ENCODE assay signal across 9 mouse cellular contexts in the genomic region with DNA sequence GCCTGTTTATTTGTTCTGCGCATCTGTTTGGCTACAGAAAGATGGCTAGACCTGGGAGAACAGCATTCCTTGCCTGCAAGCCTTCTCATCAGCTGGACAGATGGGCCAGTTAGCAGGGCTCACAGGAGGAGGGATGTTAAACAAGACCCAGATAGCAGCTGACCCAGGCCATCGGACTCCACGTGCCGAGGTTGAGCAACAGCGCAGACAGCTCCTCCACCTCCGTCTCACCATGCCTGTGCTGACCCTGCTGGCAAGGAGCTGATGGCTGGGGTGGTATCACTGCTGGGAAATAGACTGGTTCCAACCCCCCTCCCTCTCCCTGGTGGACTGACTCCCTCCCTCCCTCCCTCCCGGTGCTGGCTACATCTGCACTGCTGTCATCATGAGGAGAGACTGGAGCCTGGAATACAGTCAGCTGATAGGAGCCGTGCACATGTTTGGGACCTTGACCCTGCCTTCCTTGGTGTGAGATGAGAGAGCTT.
DNase-seq lines count a peak whose midpoint lies in the region; ATAC-seq lines count a peak whose summit lies in the region.
"Had no signal": no experiment of that assay in that cellular context is flagged by ENCODE, and none has a peak within 500 bp of the region (broad histone marks: within the 10 kb centered on the region; RNA-seq: fewer than 3 reads in every experiment).

No protein-coding gene starts in this region.

- 23% methylated on average over 8 of the region's 8 CpGs for WGBS in heart, embryonic 14.5 days

- no peak overlapping the region for H3K9ac ChIP-seq in heart, embryonic 14.5 days (ENCODE audit: low read length)
- H3K9ac ChIP-seq: embryonic facial prominence, embryonic 15.5 days had no signal

- peak; percentile 67; the same call in 1 of the 2 replicates for ATAC-seq in heart, embryonic 14.5 days (ENCODE audit: insufficient number of reproducible peaks, insufficient read depth, low FRiP score, low read depth)

- H3K4me3 ChIP-seq in heart, embryonic 14.5 days (ENCODE audit: control insufficient read depth in 1 of 2, insufficient read depth in 1 of 2, low read depth in 1 of 2, low read length in 2 of 2) = no peak overlapping the region
- H3K4me3 ChIP-seq: embryonic facial prominence, embryonic 15.5 days had no signal

- no peaks in the 10 kb centered on the region for H3K36me3 ChIP-seq in heart, embryonic 14.5 days (ENCODE audit: control insufficient read depth, insufficient read depth, low read length)
- H3K36me3 ChIP-seq: embryonic facial prominence, embryonic 15.5 days had no signal

- peak overlapping the region in 1 of 2 experiments; percentile 44; a peak in 2 of 4 replicates for H3K27ac ChIP-seq in heart, embryonic 14.5 days (replicated peaks in 1 of 2; ENCODE audit: control insufficient read depth in 1 of 2, insufficient read depth in 1 of 2, low read depth in 2 of 2, low read length in 2 of 2)
- H3K27ac ChIP-seq: embryonic facial prominence, embryonic 15.5 days had no signal

- peak; percentile 28 for DNase-seq in adrenal gland, adult 2 months
- no peak for DNase-seq in adrenal gland, adult 18-20 months (ENCODE audit: low spot score in 2 of 2)
- DNase-seq in ovary, adult 18-20 months (ENCODE audit: low spot score) = peak; percentile 53
- DNase-seq in ovary, postnatal 10 days (ENCODE audit: low spot score) = no peak
- peak; percentile 81 for DNase-seq in skeletal muscle tissue, adult 2 months (ENCODE audit: low read depth, low spot score)
- DNase-seq in right cerebral cortex, adult 18-20 months = no peak
- no peak for DNase-seq in cerebellum, adult 8-10 months

- no peaks in the 10 kb centered on the region for H3K9me3 ChIP-seq in heart, embryonic 14.5 days (ENCODE audit: control insufficient read depth, low read length)
- H3K9me3 ChIP-seq: embryonic facial prominence, embryonic 15.5 days had no signal

- peaks cover 20 to 37% of the 10 kb centered on the region in 2 experiments for H3K4me1 ChIP-seq in heart, embryonic 14.5 days (ENCODE audit: control insufficient read depth in 2 of 2, insufficient read depth in 2 of 2, low read length in 2 of 2)

- H3K27me3 ChIP-seq in heart, embryonic 14.5 days (ENCODE audit: control insufficient read depth, insufficient read depth, low read length) = no peaks in the 10 kb centered on the region
- H3K27me3 ChIP-seq: embryonic facial prominence, embryonic 15.5 days had no signal

- H3K4me2 ChIP-seq in heart, embryonic 14.5 days (ENCODE audit: low read length) = 0 out of 2 replicates have a peak overlapping the region, but pooled peaks have one; percentile 22
- H3K4me2 ChIP-seq: embryonic facial prominence, embryonic 15.5 days had no signal

Comparison
In these comparisons a context has a peak if more than half of its experiments do, and no peak if none do; other contexts are left out.
1. DNase-seq: peak in adrenal gland, adult 2 months (single experiment), ovary, adult 18-20 months (single experiment) and skeletal muscle tissue, adult 2 months (single experiment); none in adrenal gland, adult 18-20 months (0 of 2), ovary, postnatal 10 days (single experiment), right cerebral cortex, adult 18-20 months (single experiment) and cerebellum, adult 8-10 months (single experiment).